Mouse (Mus musculus) liver, adult 2 months (tissue): ENCODE measurements at regions not wholly inside any gene's neighbourhood (a gene's known extent, or its start where the extent isn't known, plus 50 kb on each side); places are given as distances from the start of the nearest gene placed in this dataset.

Experiments
- CTCF ChIP-seq: fragments of 200-500 bp; IDR thresholded peaks from 2 replicates; pipeline ENCODE4 v1.5.1; 2011; ENCODE audit warnings: low read depth, low read length, control low read depth
- POLR2A ChIP-seq: fragments of 200-500 bp; IDR thresholded peaks from 2 replicates; pipeline ENCODE4 v1.6.1; 2011; ENCODE audit warnings: low read length, control low read depth; ENCODE audit not compliant: insufficient read depth; ENCODE audit errors: extremely low read depth

- no peak for TF ChIP-seq CTCF
- no peak for TF ChIP-seq POLR2A
Measured at GRCm38 (mm10) chr16:93520481-93520880, 83.4 kb downstream of the Setd4 start.
